In genomic region chr8:86324542-86324941, GRCm38 (mm10) we compare ENCODE assay signal across 16 mouse cellular contexts.
DNase-seq lines count a peak whose midpoint lies in the region; ATAC-seq and TF ChIP-seq lines count a peak whose summit lies in the region.
"Had no signal": no experiment of that assay in that cellular context is flagged by ENCODE, and none has a peak within 500 bp of the region (broad histone marks: within the 10 kb centered on the region; RNA-seq: fewer than 3 reads in every experiment).

No protein-coding gene starts in this region.

- peaks cover 18% of the 10 kb centered on the region for H3K4me1 ChIP-seq in forebrain, postnatal 0 days (ENCODE audit: insufficient read depth)
- peaks cover 17% of the 10 kb centered on the region for H3K4me1 ChIP-seq in forebrain, embryonic 10.5 days
- H3K4me1 ChIP-seq in hindbrain, embryonic 16.5 days (ENCODE audit: control insufficient read depth, insufficient read depth, low read depth, low read length): peaks cover 14% of the 10 kb centered on the region
- H3K4me1 ChIP-seq in neural tube, embryonic 15.5 days: peaks cover 23% of the 10 kb centered on the region
- peaks cover 6% of the 10 kb centered on the region; the same call in 1 of the 2 replicates for H3K4me1 ChIP-seq in kidney, embryonic 15.5 days
- H3K4me1 ChIP-seq: embryonic facial prominence, embryonic 12.5 days; heart, embryonic 13.5 days; limb, embryonic 10.5 days; stomach, embryonic 15.5 days had no signal

- 40% methylated on average over 4 of the region's 4 CpGs for WGBS in forebrain, postnatal 0 days
- WGBS in forebrain, embryonic 10.5 days: 79% methylated on average over 4 of the region's 4 CpGs
- WGBS in hindbrain, embryonic 16.5 days: 45% methylated on average over 4 of the region's 4 CpGs
- WGBS in neural tube, embryonic 15.5 days: 46% methylated on average over 4 of the region's 4 CpGs
- 52% methylated on average over 4 of the region's 4 CpGs for WGBS in kidney, embryonic 15.5 days

- H3K9ac ChIP-seq in forebrain, postnatal 0 days: peak overlapping the region; percentile 18; the same call in 1 of the 2 replicates
- no peak overlapping the region for H3K9ac ChIP-seq in hindbrain, embryonic 16.5 days (ENCODE audit: low read depth, low read length)
- no peak overlapping the region for H3K9ac ChIP-seq in neural tube, embryonic 15.5 days (replicated peaks)
- no peak overlapping the region for H3K9ac ChIP-seq in kidney, embryonic 15.5 days
- H3K9ac ChIP-seq: embryonic facial prominence, embryonic 12.5 days; heart, embryonic 13.5 days; liver, embryonic 14.5 days; stomach, embryonic 15.5 days had no signal

- peak; percentile 67 for ATAC-seq in forebrain, postnatal 0 days
- ATAC-seq in hindbrain, embryonic 16.5 days: 0 out of 2 replicates have a peak, but pooled peaks have one; percentile 19
- peak; percentile 16; the same call in 1 of the 2 replicates for ATAC-seq in neural tube, embryonic 15.5 days (ENCODE audit: low FRiP score)
- no peak for ATAC-seq in kidney, embryonic 15.5 days (replicated peaks; ENCODE audit: low FRiP score)
- ATAC-seq in monocyte, adult 5-6 weeks (replicated peaks; ENCODE audit: insufficient number of reproducible peaks, low FRiP score, low TSS enrichment, poor library complexity, severe bottlenecking): no peak

- peak overlapping the region; percentile 48; the same call in 1 of the 2 replicates for H3K27ac ChIP-seq in forebrain, postnatal 0 days (ENCODE audit: low read depth, low read length)
- no peak overlapping the region for H3K27ac ChIP-seq in forebrain, embryonic 10.5 days
- peak overlapping the region; percentile 60 for H3K27ac ChIP-seq in hindbrain, embryonic 16.5 days (ENCODE audit: low read depth, low read length)
- H3K27ac ChIP-seq in neural tube, embryonic 15.5 days (replicated peaks): peak overlapping the region; percentile 74
- no peak overlapping the region for H3K27ac ChIP-seq in kidney, embryonic 15.5 days
- H3K27ac ChIP-seq: embryonic facial prominence, embryonic 12.5 days; heart, embryonic 13.5 days; limb, embryonic 10.5 days; liver, embryonic 14.5 days; stomach, embryonic 15.5 days had no signal

- TF ChIP-seq CTCF in forebrain, postnatal 0 days (IDR thresholded peaks at IDR 0.05; ENCODE audit: low read depth): peak; percentile 24; the same call in 1 of the 2 replicates

- H3K36me3 ChIP-seq in forebrain, postnatal 0 days (ENCODE audit: insufficient read depth): no peaks in the 10 kb centered on the region
- H3K36me3 ChIP-seq in forebrain, embryonic 10.5 days (replicated peaks): no peaks in the 10 kb centered on the region
- H3K36me3 ChIP-seq in hindbrain, embryonic 16.5 days (ENCODE audit: control insufficient read depth, insufficient read depth, low read length): no peaks in the 10 kb centered on the region
- no peaks in the 10 kb centered on the region for H3K36me3 ChIP-seq in neural tube, embryonic 15.5 days
- H3K36me3 ChIP-seq in kidney, embryonic 15.5 days: no peaks in the 10 kb centered on the region
- H3K36me3 ChIP-seq: embryonic facial prominence, embryonic 12.5 days; heart, embryonic 13.5 days; limb, embryonic 10.5 days; stomach, embryonic 15.5 days had no signal

- H3K4me2 ChIP-seq in forebrain, postnatal 0 days (ENCODE audit: low read depth): no peak overlapping the region
- no peak overlapping the region for H3K4me2 ChIP-seq in hindbrain, embryonic 16.5 days (ENCODE audit: low read length)
- H3K4me2 ChIP-seq in neural tube, embryonic 15.5 days: no peak overlapping the region
- no peak overlapping the region for H3K4me2 ChIP-seq in kidney, embryonic 15.5 days
- H3K4me2 ChIP-seq: embryonic facial prominence, embryonic 12.5 days; heart, embryonic 13.5 days; stomach, embryonic 15.5 days had no signal

- DNase-seq in forebrain, postnatal 0 days: no peak
- no peak for DNase-seq in forebrain, embryonic 10.5 days (ENCODE audit: extremely low spot score, low spot score)
- peak; percentile 57 for DNase-seq in right cerebral cortex, adult 18-20 months
- no peak for DNase-seq in right cerebral cortex, postnatal 10 days (ENCODE audit: low spot score in 2 of 2)
- DNase-seq: adrenal gland, adult 8-10 months; lung, postnatal 10 days; thymus, postnatal 36 days had no signal

- H3K27me3 ChIP-seq in forebrain, postnatal 0 days (ENCODE audit: insufficient read depth, low read length): no peaks in the 10 kb centered on the region
- peaks cover 44% of the 10 kb centered on the region for H3K27me3 ChIP-seq in forebrain, embryonic 10.5 days (ENCODE audit: poor library complexity, severe bottlenecking)
- H3K27me3 ChIP-seq in hindbrain, embryonic 16.5 days (replicated peaks; ENCODE audit: control insufficient read depth, insufficient read depth, low read length): no peaks in the 10 kb centered on the region
- H3K27me3 ChIP-seq in neural tube, embryonic 15.5 days (replicated peaks): no peaks in the 10 kb centered on the region
- no peaks in the 10 kb centered on the region for H3K27me3 ChIP-seq in kidney, embryonic 15.5 days
- H3K27me3 ChIP-seq: embryonic facial prominence, embryonic 12.5 days; heart, embryonic 13.5 days; stomach, embryonic 15.5 days had no signal

- no peaks in the 10 kb centered on the region for H3K9me3 ChIP-seq in forebrain, postnatal 0 days (ENCODE audit: low read length)
- no peaks in the 10 kb centered on the region for H3K9me3 ChIP-seq in forebrain, embryonic 10.5 days
- no peaks in the 10 kb centered on the region for H3K9me3 ChIP-seq in hindbrain, embryonic 16.5 days (ENCODE audit: control insufficient read depth, low read length)
- H3K9me3 ChIP-seq in neural tube, embryonic 15.5 days (replicated peaks): no peaks in the 10 kb centered on the region
- H3K9me3 ChIP-seq in kidney, embryonic 15.5 days (replicated peaks): no peaks in the 10 kb centered on the region
- H3K9me3 ChIP-seq: embryonic facial prominence, embryonic 12.5 days; heart, embryonic 13.5 days; limb, embryonic 10.5 days; stomach, embryonic 15.5 days had no signal

- no peak overlapping the region for H3K4me3 ChIP-seq in forebrain, postnatal 0 days (ENCODE audit: low read depth, low read length)
- H3K4me3 ChIP-seq in forebrain, embryonic 10.5 days: no peak overlapping the region
- H3K4me3 ChIP-seq in hindbrain, embryonic 16.5 days (ENCODE audit: low read length): no peak overlapping the region
- no peak overlapping the region for H3K4me3 ChIP-seq in neural tube, embryonic 15.5 days (replicated peaks)
- no peak overlapping the region for H3K4me3 ChIP-seq in kidney, embryonic 15.5 days (replicated peaks)
- H3K4me3 ChIP-seq: embryonic facial prominence, embryonic 12.5 days; heart, embryonic 13.5 days; limb, embryonic 10.5 days; stomach, embryonic 15.5 days had no signal

Comparison
In these comparisons a context has a peak if more than half of its experiments do, and no peak if none do; other contexts are left out.
1. H3K27ac ChIP-seq: peak in forebrain, postnatal 0 days (single experiment), hindbrain, embryonic 16.5 days (single experiment) and neural tube, embryonic 15.5 days (single experiment); none in forebrain, embryonic 10.5 days (single experiment) and kidney, embryonic 15.5 days (single experiment).
2. ATAC-seq: peak in forebrain, postnatal 0 days (single experiment), hindbrain, embryonic 16.5 days (single experiment) and neural tube, embryonic 15.5 days (single experiment); none in kidney, embryonic 15.5 days (single experiment) and monocyte, adult 5-6 weeks (single experiment).